Mouse (Mus musculus): ENCODE measurements around the gene Gm21992.

Gene Gm21992

DNA sequence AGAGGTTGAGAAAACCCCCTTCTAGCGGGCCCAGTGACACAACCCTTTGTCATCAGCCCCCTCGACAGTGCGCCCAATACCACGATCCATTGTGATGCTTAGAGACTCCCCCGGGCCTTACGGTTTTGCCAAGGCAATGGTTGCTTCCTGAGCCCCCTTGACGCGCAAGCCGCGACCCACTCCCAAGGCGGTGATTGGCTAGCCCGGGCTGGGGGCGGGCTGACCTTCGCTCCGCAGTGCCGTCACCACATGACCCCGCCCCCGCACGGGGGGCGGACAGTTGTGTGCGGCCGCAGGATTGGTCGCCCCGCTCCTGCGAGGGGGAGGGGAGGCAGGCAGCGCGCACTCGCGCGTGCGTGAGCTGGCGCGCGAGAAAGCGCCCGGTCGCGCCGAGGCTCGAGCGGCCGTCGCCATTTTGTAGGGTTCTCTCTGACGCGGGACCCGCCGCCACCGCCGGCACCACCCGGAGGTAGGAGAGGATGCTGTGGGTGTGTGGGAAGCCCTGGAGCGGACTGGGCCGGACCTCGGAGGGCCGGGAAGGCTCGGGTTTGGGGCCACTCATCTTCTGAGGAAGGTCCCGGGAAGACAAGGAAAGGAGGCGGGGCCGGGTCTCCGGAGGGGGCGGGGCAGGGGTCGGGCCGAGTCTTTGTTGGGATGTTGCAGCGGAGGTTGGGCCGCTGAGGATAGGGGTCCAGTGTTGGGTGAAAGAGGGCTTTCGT is 55.1 kb downstream of the Gm21992 start, which contains the start of gene Rbm4b:
Gene Rbm4b, plus strand, starts transcription at position 305 of the 719 bp plus-strand sequence.
- peak; percentile 97 to 98 for DNase-seq (ENCODE audit: inconsistent age in 2 of 2, low spot score in 1 of 2)

DNA sequence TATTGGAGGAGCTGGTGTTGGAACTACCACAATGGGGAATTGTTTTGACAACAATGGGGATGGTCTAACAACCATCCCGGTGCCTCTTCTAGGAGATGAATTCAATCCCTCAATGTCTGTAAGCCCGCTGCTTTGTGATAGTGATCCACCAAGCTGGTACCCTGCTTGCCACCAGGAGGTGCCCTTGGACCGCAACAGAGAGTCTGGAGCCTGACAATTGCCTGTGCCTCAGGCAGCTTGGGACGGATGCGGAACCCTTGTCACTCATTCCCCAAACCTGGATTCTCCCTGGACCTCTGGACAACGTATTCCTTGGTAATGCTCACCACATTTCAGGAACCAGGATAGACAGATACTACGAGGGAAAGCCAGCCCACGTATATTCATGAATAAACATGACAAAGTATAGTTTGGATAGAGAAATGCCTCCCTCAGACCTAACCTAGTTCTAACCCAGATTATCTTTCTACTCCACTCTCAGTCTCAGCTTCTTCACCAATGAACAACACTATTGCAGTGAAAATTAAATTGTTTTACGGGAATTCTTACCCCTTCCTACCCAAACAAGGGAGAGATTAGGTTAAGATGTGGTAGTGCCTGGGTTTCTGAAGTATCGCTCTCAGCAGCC is 55.7 kb downstream of the Gm21992 start:
- peak; percentile 91 to 97 for DNase-seq (ENCODE audit: inconsistent age in 2 of 2, low spot score in 1 of 2)

GRCm38 (mm10) chr19:4749975-4750374 is 61.4 kb downstream of the Gm21992 start:
- no peak for DNase-seq (ENCODE audit: inconsistent age in 2 of 2, low spot score in 1 of 2)

DNA sequence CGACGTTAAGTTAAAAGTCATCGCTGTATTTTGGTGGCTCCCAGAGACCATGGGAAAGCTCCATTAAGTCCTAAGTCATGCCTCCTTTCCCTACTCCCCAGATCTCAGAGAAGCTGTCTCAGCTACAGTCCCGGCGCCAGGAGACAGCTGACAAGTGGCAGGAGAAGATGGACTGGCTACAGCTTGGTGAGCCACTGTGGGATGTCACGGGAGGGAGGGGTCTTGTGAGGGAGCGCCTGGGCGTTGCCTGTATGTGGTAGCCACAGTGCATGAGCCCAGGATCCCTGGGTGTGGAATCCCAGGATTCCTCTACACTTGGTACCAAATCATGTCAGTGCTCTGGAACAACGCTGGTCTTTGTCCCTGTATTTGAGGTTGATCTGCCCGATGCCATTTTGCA is 62.9 kb downstream of the Gm21992 start:
- DNase-seq (ENCODE audit: inconsistent age in 2 of 2, low spot score in 1 of 2): no peak

- no peak for DNase-seq (ENCODE audit: inconsistent age in 2 of 2, low spot score in 1 of 2)
Observed at GRCm38 (mm10) chr19:4747631-4748312, 63.6 kb downstream of the Gm21992 start.

DNA sequence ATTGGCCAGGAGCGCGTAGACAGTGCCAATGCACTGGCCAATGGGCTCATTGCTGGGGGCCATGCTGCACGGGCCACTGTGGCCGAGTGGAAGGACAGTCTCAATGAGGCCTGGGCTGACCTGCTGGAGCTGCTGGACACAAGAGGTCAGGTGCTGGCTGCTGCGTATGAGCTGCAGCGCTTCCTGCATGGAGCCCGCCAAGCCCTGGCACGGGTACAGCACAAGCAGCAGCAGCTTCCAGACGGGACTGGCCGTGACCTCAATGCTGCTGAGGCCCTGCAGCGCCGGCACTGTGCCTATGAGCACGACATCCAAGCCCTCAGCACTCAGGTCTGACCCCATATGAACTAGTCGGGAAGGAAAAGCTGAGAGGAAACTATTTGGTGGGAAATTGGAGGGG is 64.8 kb downstream of the Gm21992 start:
- DNase-seq (ENCODE audit: inconsistent age in 2 of 2, low spot score in 1 of 2): peak; percentile 72 to 87

GRCm38 (mm10) chr19:4745681-4746080 is 65.7 kb downstream of the Gm21992 start:
- DNase-seq (ENCODE audit: inconsistent age in 2 of 2, low spot score in 1 of 2): peak in 1 of 2 experiments; percentile 52

DNA sequence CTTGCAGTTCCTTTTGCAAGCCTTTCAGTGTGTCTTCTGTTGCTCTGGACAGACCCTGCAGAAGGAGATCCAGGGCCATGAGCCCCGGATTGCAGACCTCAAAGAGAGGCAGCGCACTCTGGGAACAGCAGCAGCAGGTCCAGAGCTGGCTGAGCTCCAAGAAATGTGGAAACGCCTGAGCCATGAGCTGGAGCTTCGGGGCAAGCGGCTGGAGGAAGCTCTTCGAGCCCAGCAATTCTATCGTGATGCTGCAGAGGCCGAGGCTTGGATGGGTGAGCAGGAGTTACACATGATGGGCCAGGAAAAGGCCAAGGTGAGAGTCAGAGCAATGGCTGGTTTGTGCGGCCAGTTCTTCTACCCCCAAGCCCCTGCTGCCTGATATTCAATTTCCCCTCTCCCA is 66.4 kb downstream of the Gm21992 start:
- peak; percentile 65 to 86 for DNase-seq (ENCODE audit: inconsistent age in 2 of 2, low spot score in 1 of 2)

DNA sequence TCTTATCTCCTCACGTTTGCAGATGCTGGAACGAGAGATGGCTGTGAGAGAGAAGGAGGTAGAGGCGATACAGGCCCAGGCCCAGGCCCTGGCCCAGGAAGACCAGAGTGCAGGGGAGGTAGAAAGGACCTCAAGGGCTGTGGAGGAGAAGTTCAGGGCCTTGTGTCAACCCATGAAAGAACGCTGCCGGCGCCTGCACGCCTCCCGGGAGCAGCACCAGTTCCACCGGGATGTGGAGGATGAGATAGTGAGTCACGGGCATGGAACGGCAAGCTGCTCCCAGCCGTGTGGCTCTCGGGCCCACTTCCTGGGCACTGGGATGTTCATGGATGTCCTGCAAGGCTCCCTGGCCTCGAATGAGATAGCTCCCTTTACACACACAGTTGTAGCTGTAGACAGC is 67.4 kb downstream of the Gm21992 start:
- no peak for DNase-seq (ENCODE audit: inconsistent age in 2 of 2, low spot score in 1 of 2)

- DNase-seq (ENCODE audit: inconsistent age in 2 of 2, low spot score in 1 of 2): peak in 1 of 2 experiments; percentile 52
Observed at GRCm38 (mm10) chr19:4743524-4743923, 67.9 kb downstream of the Gm21992 start.

GRCm38 (mm10) chr19:4742229-4742628 is 69.2 kb downstream of the Gm21992 start:
- DNase-seq (ENCODE audit: inconsistent age in 2 of 2, low spot score in 1 of 2): no peak

GRCm38 (mm10) chr19:4741482-4741881 is 69.9 kb downstream of the Gm21992 start:
- DNase-seq (ENCODE audit: inconsistent age in 2 of 2, low spot score in 1 of 2): peak; percentile 45 to 51

GRCm38 (mm10) chr19:4739762-4740161 is 71.7 kb downstream of the Gm21992 start:
- DNase-seq (ENCODE audit: inconsistent age in 2 of 2, low spot score in 1 of 2): no peak

GRCm38 (mm10) chr19:4739053-4739452 is 72.4 kb downstream of the Gm21992 start:
- DNase-seq (ENCODE audit: inconsistent age in 2 of 2, low spot score in 1 of 2): no peak

GRCm38 (mm10) chr19:4737866-4738265 is 73.5 kb downstream of the Gm21992 start:
- DNase-seq (ENCODE audit: inconsistent age in 2 of 2, low spot score in 1 of 2): no peak

- no peak for DNase-seq (ENCODE audit: inconsistent age in 2 of 2, low spot score in 1 of 2)
Observed at GRCm38 (mm10) chr19:4733052-4733451, 78.4 kb downstream of the Gm21992 start.

DNA sequence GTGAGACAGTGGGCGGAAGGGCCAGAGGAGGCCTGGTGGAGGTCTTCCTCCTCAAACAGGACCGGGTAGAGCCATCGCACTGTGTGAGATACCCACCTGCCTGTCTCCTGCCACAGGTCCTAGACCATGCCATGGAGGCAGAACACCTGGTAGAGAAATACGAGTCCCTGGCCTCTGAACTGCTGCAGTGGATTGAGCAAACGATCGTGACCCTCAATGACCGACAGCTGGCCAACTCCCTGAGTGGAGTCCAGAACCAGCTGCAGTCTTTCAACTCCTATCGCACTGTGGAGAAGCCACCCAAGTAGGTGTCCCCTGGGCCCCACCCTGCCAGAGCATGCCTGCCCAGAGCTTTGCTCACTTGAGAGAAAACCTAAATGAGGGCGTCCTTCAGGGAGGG is 82.2 kb downstream of the Gm21992 start:
- no peak for DNase-seq (ENCODE audit: inconsistent age in 2 of 2, low spot score in 1 of 2)

DNA sequence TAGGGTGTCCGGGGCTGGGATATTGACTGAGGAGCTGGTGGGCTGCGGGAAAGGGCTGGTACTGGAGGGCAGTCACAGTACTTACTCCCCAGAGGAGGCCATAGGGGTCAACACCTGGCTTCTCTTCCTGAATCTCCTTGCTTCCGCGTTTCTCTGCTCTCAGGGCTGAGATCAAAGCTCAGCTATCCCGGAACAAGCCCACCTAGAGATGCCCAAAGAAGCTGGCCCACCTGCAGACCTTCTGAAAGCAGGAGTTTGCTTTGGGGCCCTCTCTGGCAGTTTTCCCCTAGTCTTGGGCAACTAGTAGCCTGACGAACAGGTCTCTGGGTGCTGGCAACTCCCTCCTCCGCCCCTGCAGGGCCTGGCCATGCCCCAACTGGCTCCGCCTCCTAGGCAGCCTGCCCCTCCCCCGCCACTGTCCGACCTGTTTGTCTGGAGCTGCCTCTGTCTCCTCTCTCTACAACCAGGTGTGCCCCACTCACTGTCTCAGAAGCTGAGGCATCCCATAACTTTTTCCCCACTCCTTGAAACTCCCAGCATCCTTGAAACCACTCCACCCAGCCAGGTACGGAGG is 90.7 kb downstream of the Gm21992 start:
- DNase-seq (ENCODE audit: inconsistent age in 2 of 2, low spot score in 1 of 2): peak in 1 of 2 experiments; percentile 36

DNA sequence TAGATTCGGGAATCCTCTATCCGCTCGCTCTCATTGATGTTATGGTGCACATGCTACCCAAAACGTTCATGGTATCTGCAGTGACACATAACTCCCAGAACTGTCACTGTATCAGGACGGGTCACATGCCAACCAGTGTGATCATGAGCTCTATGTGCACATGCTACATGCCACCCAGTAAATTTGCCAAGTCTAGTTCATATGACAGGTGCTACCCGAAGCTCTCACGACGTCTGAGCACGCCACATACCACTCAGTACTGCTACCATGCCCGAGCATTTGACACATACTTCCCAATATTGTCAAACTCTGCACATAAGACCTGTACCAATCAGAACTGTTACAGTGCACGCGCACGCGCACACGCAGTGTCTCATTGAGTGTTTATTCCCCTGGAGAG is 91.3 kb downstream of the Gm21992 start:
- no peak for DNase-seq (ENCODE audit: inconsistent age in 2 of 2, low spot score in 1 of 2)

- no peak for DNase-seq (ENCODE audit: inconsistent age in 2 of 2, low spot score in 1 of 2)
Observed at GRCm38 (mm10) chr19:4719351-4719764, 92.1 kb downstream of the Gm21992 start.

DNA sequence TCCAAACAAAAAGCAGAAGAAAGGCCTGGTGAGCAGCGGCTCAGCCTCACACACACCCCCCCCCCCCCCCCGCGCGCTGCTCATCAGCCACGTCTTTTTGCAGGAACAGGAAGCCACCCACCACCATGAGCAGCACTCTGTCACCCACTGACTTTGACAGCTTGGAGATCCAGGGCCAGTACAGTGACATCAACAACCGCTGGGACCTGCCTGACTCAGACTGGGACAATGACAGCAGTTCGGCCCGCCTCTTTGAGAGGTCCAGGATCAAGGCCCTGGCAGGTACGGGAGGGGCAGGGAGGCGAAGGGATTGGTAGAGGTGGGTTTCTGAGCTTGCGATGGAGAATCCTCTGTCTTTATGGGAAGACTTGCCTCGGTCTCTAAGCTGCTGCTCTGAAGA is 92.7 kb downstream of the Gm21992 start:
- no peak for DNase-seq (ENCODE audit: inconsistent age in 2 of 2, low spot score in 1 of 2)

GRCm38 (mm10) chr19:4717281-4717680 is 94.1 kb downstream of the Gm21992 start:
- DNase-seq (ENCODE audit: inconsistent age in 2 of 2, low spot score in 1 of 2): no peak

Measured in adrenal gland, adult (tissue).